Mouse (Mus musculus): Measurements from ENCODE around the gene Usp35.

DNA sequence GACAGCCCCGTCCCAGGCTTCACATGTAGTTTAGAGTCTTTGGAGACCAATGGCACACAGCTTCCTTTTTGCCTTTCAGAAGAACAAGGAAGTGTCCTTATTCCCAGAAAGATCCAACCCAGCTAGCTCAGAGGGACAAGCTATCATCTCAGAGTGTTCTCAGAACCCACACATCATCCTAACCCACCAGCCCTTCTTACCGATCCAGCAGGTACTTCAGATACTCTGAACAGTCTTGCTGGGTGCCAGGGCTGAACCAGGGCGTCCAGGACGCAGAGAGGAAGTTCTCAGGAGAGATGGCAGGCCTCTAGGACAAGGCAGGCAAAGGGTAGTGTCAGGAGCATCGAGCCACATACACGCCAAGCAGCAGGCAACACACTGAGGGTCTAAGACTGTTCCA is 19.0 kb downstream of the Usp35 start:
- no peak for TF ChIP-seq CTCF (IDR thresholded peaks at IDR 0.05; ENCODE audit: borderline replicate concordance, insufficient read depth, low read depth, low read length)
- TF ChIP-seq POLR2A (IDR thresholded peaks at IDR 0.05; ENCODE audit: borderline replicate concordance, insufficient read depth, low read length), result no peak

Data from cerebellum, adult 2 months (tissue).